9 mouse cellular contexts compared by ENCODE assay signal in the genomic region with DNA sequence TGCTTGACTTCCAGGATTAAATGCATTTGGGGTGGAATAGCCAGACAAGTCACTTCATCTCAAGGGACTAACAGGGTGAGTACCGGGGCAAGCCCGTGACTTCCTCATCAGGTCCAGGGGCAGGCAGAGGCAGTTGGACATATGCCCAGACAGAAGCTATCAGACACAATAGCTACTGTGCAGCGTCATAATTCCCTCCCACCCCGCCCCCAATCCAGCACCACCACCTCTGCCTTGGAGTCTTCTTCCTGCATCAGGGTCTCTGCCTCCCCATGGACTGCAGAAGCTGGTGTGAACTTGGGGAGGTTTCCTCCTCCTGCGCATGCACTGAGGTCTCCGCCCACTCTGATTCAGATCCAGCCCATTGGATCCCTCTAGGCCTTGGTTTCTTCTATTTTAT. TPM values are rescaled to one million over a fixed set of nuclear protein-coding genes. Genes with fewer than 3 reads are reported as not detected.
DNase-seq lines count a peak whose midpoint lies in the region; ATAC-seq and TF ChIP-seq lines count a peak whose summit lies in the region.
"Had no signal": no experiment of that assay in that cellular context is flagged by ENCODE, and none has a peak within 500 bp of the region (broad histone marks: within the 10 kb centered on the region; RNA-seq: fewer than 3 reads in every experiment).

No protein-coding gene starts in this region.

- H3K4me1 ChIP-seq in heart, adult 2 months (ENCODE audit: control insufficient read depth, insufficient read depth, low read length) = peaks cover 10% of the 10 kb centered on the region

- TF ChIP-seq CTCF in heart, adult 2 months (IDR thresholded peaks at IDR 0.05) = no peak

- no peak overlapping the region for H3K9ac ChIP-seq in heart, adult 2 months (ENCODE audit: low read depth, low read length)

- H3K27me3 ChIP-seq in heart, adult 2 months (ENCODE audit: control insufficient read depth, insufficient read depth, low read length) = no peaks in the 10 kb centered on the region

- ATAC-seq in erythroid progenitor cell, adult 5-6 weeks (replicated peaks; ENCODE audit: low FRiP score, poor library complexity, severe bottlenecking) = no peak

- intact Hi-C loops in heart, adult 2 months (cut with DNase I) = no loop called here

- H3K4me3 ChIP-seq in heart, adult 2 months = no peak overlapping the region

- peak; percentile 85 for TF ChIP-seq EP300 in heart, adult 2 months (IDR thresholded peaks at IDR 0.05; ENCODE audit: insufficient read depth, low read depth, low read length)

- no peaks in the 10 kb centered on the region for H3K36me3 ChIP-seq in heart, adult 2 months (ENCODE audit: control insufficient read depth, insufficient read depth, low read length)

- 17% methylated on average over 6 of the region's 6 CpGs for WGBS in heart, adult 2 months

- H3K27ac ChIP-seq in heart, adult 2 months = peak overlapping the region; percentile 28; the same call in 1 of the 2 replicates

- peak; percentile 46 for DNase-seq in layer of hippocampus, adult 9-11 months
- no peak for DNase-seq in layer of hippocampus, postnatal 36 days
- DNase-seq in heart, adult 2 months = peak; percentile 53 to 81
- peak; percentile 81 for DNase-seq in kidney, adult 9 months
- DNase-seq in lung, postnatal 36 days = peak; percentile 69
- no peak for DNase-seq in embryo, embryonic 11 days
- no peak for DNase-seq in urinary bladder, adult 2 months (ENCODE audit: low spot score)
- DNase-seq: cerebellum, adult 9-11 months had no signal

- TF ChIP-seq POLR2A in heart, adult 2 months (IDR thresholded peaks at IDR 0.05; ENCODE audit: insufficient read depth, low read depth, low read length) = no peak

- H3K79me2 ChIP-seq in heart, adult 2 months (replicated peaks; ENCODE audit: control insufficient read depth, insufficient read depth, low read length) = no peaks in the 10 kb centered on the region

RNA-seq across cellular contexts. Expression of a gene that starts 14.1 kb away (rescaled TPM):
- 1 to 10 TPM; 1.1 to 1.2 TPM for total RNA-seq in layer of hippocampus, postnatal 36 days (2021)
- 1 to 10 TPM in 1 of 2 experiments, under 1 TPM in 1; 0.65 to 1.0 TPM for total RNA-seq in heart, adult 2 months (2021)
- 0.61 and 1.2 TPM in 2 replicates for polyA plus RNA-seq in heart, adult 2 months (2012; rRNA removed)
- polyA plus RNA-seq in urinary bladder, adult 2 months (2012; rRNA removed) = 8.7 and 9.5 TPM in 2 replicates
- total RNA-seq in erythroid progenitor cell, adult 5-6 weeks (2015; ENCODE audit: low replicate concordance) = 6.3 and 9.4 TPM in 2 replicates
- 0.98 and 4.9 TPM in 2 replicates for total RNA-seq in erythroid progenitor cell, adult 5-6 weeks (2017; ENCODE audit: low replicate concordance)

Comparison
In these comparisons a context has a peak if more than half of its experiments do, and no peak if none do; other contexts are left out.
1. DNase-seq: peak in layer of hippocampus, adult 9-11 months (single experiment), heart, adult 2 months (2 of 2), kidney, adult 9 months (single experiment) and lung, postnatal 36 days (single experiment); none in layer of hippocampus, postnatal 36 days (0 of 2), embryo, embryonic 11 days (single experiment) and urinary bladder, adult 2 months (single experiment).